Mouse (Mus musculus) ES-Bruce4 (cell line): ENCODE data around the gene Dnajc5. TPM values are rescaled to one million over a fixed set of nuclear protein-coding genes. Genes with fewer than 3 reads are reported as not detected.
A peak's percentile ranks its signal among the peaks of the same experiment; 100 is the strongest.

Experiments used
- H3K27ac ChIP-seq: 2 replicates; pipeline ENCODE4 v1.5.1; 2012; ENCODE audit warnings: low read length, inconsistent platforms; ENCODE audit not compliant: insufficient read depth
- H3K27me3 ChIP-seq: 2 replicates; pipeline ENCODE4 v1.6.1; 2012; ENCODE audit warnings: mild to moderate bottlenecking, low read length, inconsistent platforms; ENCODE audit not compliant: control insufficient read depth, poor library complexity, insufficient read depth, severe bottlenecking
- H3K36me3 ChIP-seq: 2 replicates; pipeline ENCODE4 v1.6.1; 2012; ENCODE audit warnings: inconsistent platforms, mild to moderate bottlenecking, low read length, moderate library complexity; ENCODE audit not compliant: control insufficient read depth, poor library complexity, insufficient read depth, severe bottlenecking
- H3K4me1 ChIP-seq: one replicate; pipeline ENCODE4 v1.8.1; 2011; ENCODE audit warnings: low read length; ENCODE audit not compliant: control insufficient read depth, insufficient read depth
- H3K4me3 ChIP-seq: 2 replicates; pipeline ENCODE4 v1.5.1; 2011; ENCODE audit warnings: low read depth, mild to moderate bottlenecking, low read length
- H3K9ac ChIP-seq: 2 replicates; pipeline ENCODE4 v1.6.1; 2012; ENCODE audit warnings: low read depth, mild to moderate bottlenecking, inconsistent platforms; ENCODE audit not compliant: poor library complexity, severe bottlenecking
- H3K9me3 ChIP-seq: replicated peaks from 2 replicates; pipeline ENCODE4 v1.6.1; 2012; ENCODE audit warnings: mild to moderate bottlenecking, low read length, inconsistent platforms; ENCODE audit not compliant: control insufficient read depth, poor library complexity, insufficient read depth, severe bottlenecking
- CTCF ChIP-seq: IDR thresholded peaks from one replicate; pipeline ENCODE4 v1.8.1; 2011; ENCODE audit warnings: low read depth, low read length
- EP300 ChIP-seq: IDR thresholded peaks from 2 replicates; pipeline ENCODE4 v1.6.1; 2011; ENCODE audit warnings: low read depth, low read length; ENCODE audit not compliant: insufficient read depth
- POLR2A ChIP-seq: IDR thresholded peaks from one replicate; pipeline ENCODE4 v1.8.1; 2011; ENCODE audit warnings: low read length; ENCODE audit not compliant: insufficient read depth
- polyA plus RNA-seq: library from polyadenylated mRNA; stranded (reverse); fragments of >200 nt; gene quantifications from 2 replicates; pipeline ENCODE4 v1.2.4, GENCODE M21; 2011; ENCODE audit warnings: low read depth; ENCODE audit not compliant: missing spikeins, insufficient read depth, insufficient read length

Gene Dnajc5
- 58.7 and 59.0 TPM in 2 replicates for polyA plus RNA-seq

GRCm38 (mm10) chr2:181520118-181520935 lies at the start of gene Dnajc5:
Dnajc5 (plus strand) TSS chr2:181520485.
- H3K27ac ChIP-seq, result peak within 1 kb of the TSS; percentile 96
- H3K4me1 ChIP-seq, result no peaks in the 10 kb centered on the region
- no peaks in the 10 kb centered on the region for H3K27me3 ChIP-seq
- no peaks in the 10 kb centered on the region for H3K9me3 ChIP-seq
- H3K4me3 ChIP-seq, result peak within 1 kb of the TSS; percentile 65
- H3K36me3 ChIP-seq, result peaks cover 17% of the 10 kb centered on the region
- peak within 1 kb of the TSS; percentile 93 for H3K9ac ChIP-seq
- TF ChIP-seq POLR2A (no peak), EP300 (no peak)

GRCm38 (mm10) chr2:181471246-181471645 lies 49.0 kb upstream of the Dnajc5 start:
- H3K4me1 ChIP-seq, result no peaks in the 10 kb centered on the region
- TF ChIP-seq EP300 (no peak), CTCF (no peak), POLR2A (no peak)
- H3K27me3 ChIP-seq, result no peaks in the 10 kb centered on the region
- no peaks in the 10 kb centered on the region for H3K9me3 ChIP-seq
- H3K36me3 ChIP-seq, result no peaks in the 10 kb centered on the region
- H3K4me3 ChIP-seq, result no peak overlapping the region
- no peak overlapping the region for H3K27ac ChIP-seq
- no peak overlapping the region for H3K9ac ChIP-seq

DNA sequence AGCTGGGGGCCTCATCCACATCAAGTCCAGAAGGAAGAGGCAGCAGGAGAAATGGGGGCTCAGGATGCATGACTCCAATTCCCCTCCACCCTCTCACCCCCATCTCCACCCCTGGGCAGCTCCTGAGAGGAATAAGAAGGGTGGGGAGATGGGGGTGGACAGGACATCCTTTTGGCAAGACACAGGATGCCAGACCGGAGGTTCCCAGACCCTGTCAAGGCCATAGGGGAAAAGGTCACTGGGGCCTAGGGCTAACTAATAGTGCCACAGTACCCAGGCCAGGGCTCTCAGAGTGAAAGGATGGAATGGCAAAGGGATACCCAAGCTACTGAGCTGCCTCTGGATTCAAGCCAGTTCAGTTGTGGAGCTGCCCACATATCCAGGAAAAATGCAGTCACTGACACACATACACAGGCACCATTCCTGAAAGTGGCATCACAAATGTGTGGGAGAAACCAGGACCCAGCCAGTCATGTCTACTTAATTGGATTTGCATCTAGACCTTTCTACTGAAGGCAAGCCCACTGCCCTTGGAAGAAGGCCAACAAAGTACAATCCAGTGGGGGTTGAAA lies 47.9 kb upstream of the Dnajc5 start:
- no peaks in the 10 kb centered on the region for H3K27me3 ChIP-seq
- TF ChIP-seq POLR2A, result no peak
- TF ChIP-seq EP300, result no peak
- no peak for TF ChIP-seq CTCF
- no peaks in the 10 kb centered on the region for H3K4me1 ChIP-seq
- H3K27ac ChIP-seq, result no peak overlapping the region
- H3K4me3 ChIP-seq, result no peak overlapping the region
- H3K9ac ChIP-seq, result no peak overlapping the region
- no peaks in the 10 kb centered on the region for H3K9me3 ChIP-seq
- no peaks in the 10 kb centered on the region for H3K36me3 ChIP-seq

GRCm38 (mm10) chr2:181483120-181483519 lies 37.2 kb upstream of the Dnajc5 start:
- no peak overlapping the region for H3K27ac ChIP-seq
- TF ChIP-seq EP300 (no peak), CTCF (no peak), POLR2A (no peak)
- H3K36me3 ChIP-seq, result no peaks in the 10 kb centered on the region
- no peaks in the 10 kb centered on the region for H3K4me1 ChIP-seq
- H3K9ac ChIP-seq, result no peak overlapping the region
- no peaks in the 10 kb centered on the region for H3K9me3 ChIP-seq
- H3K4me3 ChIP-seq, result no peak overlapping the region
- H3K27me3 ChIP-seq, result no peaks in the 10 kb centered on the region

DNA sequence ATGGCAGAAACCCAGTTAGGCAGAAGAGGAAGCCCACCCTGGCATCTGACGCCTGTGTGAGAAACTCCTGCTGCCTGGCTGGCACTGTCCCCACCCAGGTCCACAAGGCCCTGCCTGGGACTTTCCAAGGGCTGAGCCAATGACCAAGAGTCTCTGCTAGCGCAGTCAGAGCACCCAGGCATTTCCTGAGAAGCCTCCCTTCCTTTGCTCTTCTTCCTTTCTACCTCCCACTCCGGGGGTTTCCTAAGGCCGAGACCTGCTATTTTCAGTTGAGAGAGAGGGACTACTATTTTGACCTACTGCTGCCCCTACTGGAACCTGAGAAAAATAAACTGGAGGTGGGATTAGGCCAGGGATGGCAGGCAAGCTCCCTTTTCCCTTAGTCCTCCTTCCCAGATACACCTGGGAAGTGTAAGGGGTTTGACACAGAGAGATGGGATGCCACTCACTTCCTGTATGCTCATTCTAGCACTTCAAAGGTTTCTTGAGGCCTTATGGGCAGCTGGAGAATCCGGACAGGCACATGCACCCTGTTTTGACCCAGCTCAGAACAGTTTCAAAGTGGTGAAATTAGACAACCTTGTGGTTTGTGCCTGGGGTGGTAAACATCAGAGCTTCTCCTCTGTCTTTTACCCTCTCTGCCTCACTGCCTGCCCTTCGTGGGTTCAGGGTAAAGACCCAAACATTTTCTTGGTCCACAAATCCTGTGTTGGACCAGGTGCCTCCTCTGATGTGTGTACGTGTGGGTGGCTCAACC lies 36.5 kb upstream of the Dnajc5 start:
- TF ChIP-seq POLR2A, result no peak
- no peak for TF ChIP-seq CTCF
- no peak for TF ChIP-seq EP300
- Histone ChIP-seq H3K27ac (no peak overlapping the region), H3K9me3 (no peaks in the 10 kb centered on the region), H3K4me1 (no peaks in the 10 kb centered on the region), H3K36me3 (no peaks in the 10 kb centered on the region), H3K27me3 (no peaks in the 10 kb centered on the region), H3K4me3 (no peak overlapping the region), H3K9ac (no peak overlapping the region)
